Mouse (Mus musculus): Measurements from ENCODE around the gene Grip1.
A peak's percentile ranks its signal among the peaks of the same experiment; 100 is the strongest.

The Grip1 gene

DNA sequence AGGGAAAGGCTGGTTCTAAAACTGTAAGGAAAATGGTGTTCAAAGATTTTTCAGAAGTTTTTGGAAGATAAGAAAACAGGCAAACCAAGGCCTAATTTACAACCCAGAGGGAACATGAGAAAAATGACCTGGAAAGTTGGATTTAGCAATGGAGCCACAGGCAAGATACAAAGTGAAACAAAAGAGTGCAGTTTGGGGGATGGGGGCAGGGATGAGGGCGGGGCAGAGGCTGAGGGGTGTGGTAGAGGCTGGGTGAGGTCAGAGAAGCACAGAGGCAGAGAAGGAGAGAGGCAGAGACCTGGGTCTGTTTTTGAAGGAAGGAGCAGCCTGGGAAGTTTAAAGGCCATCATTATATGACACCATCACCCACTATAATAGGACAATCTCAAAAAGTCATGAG, 377.5 kb downstream of the Grip1 start:
- no peak for DNase-seq (ENCODE audit: inconsistent ontology term)

- DNase-seq (ENCODE audit: inconsistent ontology term) = no peak
Measured at GRCm38 (mm10) chr10:119833334-119833733, 379.7 kb downstream of the Grip1 start.

DNA sequence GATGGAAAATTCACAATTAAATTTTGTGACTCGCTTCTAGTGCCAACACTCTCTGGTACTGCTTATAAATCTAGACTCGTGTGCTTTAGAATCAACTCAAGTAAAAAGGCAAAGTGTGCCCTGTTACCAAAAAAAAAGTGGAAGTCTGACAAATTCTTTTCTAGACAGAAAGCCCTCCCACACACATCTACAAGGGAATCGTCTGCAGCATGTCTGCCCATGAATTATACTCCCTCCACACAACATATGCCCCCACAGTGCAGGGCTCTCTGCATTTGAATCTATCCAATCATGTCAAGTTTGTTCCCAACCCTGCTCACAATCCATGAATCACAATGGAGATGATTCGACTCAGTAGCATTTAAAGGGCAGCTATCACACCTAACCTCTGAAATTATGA, 380.5 kb downstream of the Grip1 start:
- no peak for DNase-seq (ENCODE audit: inconsistent ontology term)

GRCm38 (mm10) chr10:119839645-119840044, 386.0 kb downstream of the Grip1 start:
- no peak for DNase-seq (ENCODE audit: inconsistent ontology term)

GRCm38 (mm10) chr10:119842004-119842403, 388.4 kb downstream of the Grip1 start:
- no peak for DNase-seq (ENCODE audit: inconsistent ontology term)

DNA sequence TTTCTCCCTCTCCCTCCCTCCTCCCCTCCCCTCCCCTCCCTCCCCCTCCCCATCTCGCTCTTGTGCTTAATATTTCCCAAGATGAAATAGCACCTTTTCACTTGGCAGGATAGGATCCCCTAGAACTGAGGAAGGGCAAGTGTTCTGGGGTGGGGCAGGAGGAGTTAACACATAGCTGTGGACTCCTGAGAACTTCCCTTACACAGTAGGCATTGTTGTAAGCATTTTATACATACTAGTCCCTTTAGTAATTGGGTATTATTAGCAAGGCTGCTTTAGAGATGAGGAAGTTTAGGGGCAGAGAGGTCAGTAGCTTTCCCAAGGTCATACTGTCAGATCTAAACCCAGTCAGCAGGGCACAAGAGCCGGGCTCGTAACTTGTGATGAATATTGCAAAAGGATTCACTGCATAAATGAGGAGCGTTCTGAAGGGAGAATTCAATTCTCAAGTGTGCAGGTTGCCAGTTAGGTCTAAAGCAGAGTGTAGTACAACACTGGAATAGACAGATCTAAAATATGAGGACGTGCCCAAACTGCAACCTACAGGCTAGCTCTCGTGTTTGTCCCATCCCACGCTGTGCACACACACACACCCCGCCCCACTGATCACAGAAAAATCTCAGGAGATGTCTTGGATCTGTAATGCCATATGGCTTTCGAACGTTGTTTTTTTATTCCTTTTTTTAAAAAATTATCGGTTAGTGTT, 392.2 kb downstream of the Grip1 start:
- DNase-seq (ENCODE audit: inconsistent ontology term) = no peak

GRCm38 (mm10) chr10:119851594-119851993, 398.0 kb downstream of the Grip1 start:
- no peak for DNase-seq (ENCODE audit: inconsistent ontology term)

- DNase-seq (ENCODE audit: inconsistent ontology term) = no peak
Measured at GRCm38 (mm10) chr10:119852582-119853135, 399.0 kb downstream of the Grip1 start.

- no peak for DNase-seq (ENCODE audit: inconsistent ontology term)
Measured at GRCm38 (mm10) chr10:119867726-119868125, 414.1 kb downstream of the Grip1 start.

- no peak for DNase-seq (ENCODE audit: inconsistent ontology term)
Measured at GRCm38 (mm10) chr10:119868995-119869579, 415.5 kb downstream of the Grip1 start.

GRCm38 (mm10) chr10:119876721-119877120, 423.1 kb downstream of the Grip1 start:
- peak; percentile 35 for DNase-seq (ENCODE audit: inconsistent ontology term)

GRCm38 (mm10) chr10:119878331-119878730, 424.7 kb downstream of the Grip1 start:
- peak; percentile 13 for DNase-seq (ENCODE audit: inconsistent ontology term)

DNA sequence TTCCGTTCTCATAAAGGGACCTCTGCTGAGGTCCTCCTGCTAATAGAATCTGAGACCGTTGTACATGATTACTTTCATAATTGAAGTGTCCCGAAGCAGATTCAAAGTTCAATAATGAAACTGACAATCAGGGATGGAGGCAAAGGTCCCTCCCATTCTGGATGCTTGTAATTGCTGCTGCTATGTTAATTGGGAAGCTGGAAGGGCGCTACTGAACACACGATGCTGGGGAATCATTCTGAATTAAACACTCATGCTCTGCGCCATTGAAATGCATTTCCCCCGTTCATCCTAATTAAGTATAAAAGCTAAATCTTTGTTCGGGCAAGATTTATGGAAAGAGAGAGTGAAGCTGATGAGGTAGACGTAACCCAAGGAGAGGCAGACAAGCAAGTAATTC, 431.0 kb downstream of the Grip1 start:
- DNase-seq (ENCODE audit: inconsistent ontology term) = peak; percentile 65

DNA sequence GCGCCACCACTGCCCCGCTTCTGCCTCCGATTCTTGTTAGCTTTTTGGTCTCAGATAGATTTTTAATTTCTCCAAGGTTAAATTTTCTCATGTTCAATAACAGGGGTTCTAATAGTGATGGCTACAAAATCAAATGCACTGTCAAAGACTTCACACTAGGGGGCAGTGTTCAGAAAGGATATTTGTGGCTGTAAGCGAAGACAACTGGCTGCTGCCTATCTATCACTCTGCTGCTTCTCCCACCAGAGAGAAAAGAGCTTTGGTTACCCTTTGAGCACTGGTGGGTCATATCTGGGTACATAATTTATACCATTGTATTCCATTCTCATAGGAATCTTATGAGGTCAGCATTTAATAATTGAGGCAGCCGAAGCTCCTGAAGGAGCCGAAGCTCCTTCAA, 431.9 kb downstream of the Grip1 start:
- DNase-seq (ENCODE audit: inconsistent ontology term) = no peak

DNA sequence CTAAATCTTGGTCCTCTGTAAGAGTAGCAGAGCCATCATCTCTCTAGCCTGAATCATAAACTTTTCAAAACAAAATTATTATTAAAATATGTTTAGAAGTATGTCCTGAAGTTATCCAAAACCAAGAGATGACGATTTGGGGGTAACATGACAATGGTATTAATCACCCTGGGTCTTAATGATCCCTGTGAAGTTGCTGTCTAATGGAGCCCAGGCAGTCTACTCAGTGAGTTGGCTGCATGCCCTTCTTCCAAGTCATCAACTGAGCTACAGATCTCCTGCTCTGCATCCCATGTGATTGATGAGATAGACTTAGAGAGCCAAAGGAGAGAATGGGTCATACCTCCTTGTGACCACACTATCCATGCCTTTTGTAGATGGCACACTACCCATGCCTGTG, 433.1 kb downstream of the Grip1 start:
- DNase-seq (ENCODE audit: inconsistent ontology term) = peak; percentile 26

DNA sequence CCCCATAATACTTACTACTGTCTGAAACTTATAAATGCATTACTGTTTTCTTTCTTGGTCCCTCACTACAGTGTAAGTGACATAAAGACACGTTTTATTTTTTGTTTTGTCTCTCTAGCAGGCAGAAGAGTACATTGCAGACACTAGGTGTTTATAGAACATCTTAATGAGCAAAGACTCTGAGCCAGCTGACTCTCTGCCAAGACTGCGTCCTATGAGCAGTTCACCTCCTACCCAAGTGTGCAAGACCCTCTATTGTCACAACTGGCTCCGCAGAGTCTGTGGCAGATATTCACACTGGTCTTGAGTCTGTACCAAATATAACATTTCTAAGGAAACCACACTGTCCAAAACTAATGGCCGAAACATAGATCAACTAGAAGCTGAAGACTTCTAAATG, 449.1 kb downstream of the Grip1 start:
- DNase-seq (ENCODE audit: inconsistent ontology term) = no peak

GRCm38 (mm10) chr10:119906869-119907268, 453.2 kb downstream of the Grip1 start:
- DNase-seq (ENCODE audit: inconsistent ontology term) = no peak

DNA sequence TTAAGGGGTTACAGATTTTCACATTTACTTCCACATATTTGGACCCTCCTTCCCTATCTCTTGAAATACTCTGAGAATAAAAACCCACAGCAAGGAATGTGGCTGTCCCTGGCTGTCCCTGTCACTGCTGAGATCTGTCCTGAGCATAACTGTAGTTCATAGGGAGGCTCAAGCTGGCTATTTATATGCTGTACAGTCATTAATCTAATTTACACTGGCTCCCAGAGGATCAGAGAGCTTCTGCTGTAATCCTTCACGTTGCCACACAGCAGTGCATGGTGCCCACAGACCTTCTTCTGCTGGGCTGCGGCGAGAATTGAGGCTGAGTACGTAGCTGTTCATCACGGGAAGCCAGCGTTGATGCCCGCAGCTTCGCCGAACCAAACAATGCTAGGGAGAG, 464.4 kb downstream of the Grip1 start:
- DNase-seq (ENCODE audit: inconsistent ontology term) = no peak

DNA sequence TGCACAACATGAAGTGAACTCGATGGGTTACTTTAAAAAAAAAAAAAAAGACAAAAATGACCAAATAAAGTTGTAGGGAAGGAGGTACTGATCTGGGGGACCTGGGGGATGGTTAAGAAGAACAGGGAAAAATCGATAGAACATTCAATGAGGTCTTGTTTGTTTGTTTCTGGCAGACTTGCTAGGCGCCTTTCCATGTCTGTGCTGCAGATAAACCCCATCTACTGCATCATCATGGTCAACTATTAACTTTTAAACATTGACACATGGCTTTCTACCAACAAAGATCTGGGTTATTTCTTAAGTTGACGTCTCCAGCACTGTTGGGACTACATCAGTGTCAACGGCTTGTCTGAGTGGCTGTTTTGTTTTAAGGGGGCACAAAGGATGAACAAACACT, 474.3 kb downstream of the Grip1 start:
- no peak for DNase-seq (ENCODE audit: inconsistent ontology term)

DNA sequence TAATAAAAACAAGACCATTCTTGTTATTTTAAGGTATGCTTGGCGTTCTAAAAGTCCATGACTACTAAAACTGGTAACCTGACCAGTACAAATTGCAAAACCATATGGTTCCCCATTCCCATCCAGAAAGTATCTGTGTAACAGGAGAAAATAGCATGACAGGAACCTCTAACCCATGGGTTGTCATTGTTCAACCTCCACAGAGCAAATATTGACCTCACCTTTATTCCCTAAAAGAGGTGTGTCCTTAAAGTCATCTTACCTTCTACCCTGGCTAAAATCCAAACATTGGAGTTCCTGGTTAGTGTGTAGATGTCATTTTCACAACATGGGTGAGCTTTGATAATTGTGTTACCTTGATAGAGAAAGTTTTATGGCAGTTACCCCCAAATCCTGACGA, 475.3 kb downstream of the Grip1 start:
- no peak for DNase-seq (ENCODE audit: inconsistent ontology term)

DNA sequence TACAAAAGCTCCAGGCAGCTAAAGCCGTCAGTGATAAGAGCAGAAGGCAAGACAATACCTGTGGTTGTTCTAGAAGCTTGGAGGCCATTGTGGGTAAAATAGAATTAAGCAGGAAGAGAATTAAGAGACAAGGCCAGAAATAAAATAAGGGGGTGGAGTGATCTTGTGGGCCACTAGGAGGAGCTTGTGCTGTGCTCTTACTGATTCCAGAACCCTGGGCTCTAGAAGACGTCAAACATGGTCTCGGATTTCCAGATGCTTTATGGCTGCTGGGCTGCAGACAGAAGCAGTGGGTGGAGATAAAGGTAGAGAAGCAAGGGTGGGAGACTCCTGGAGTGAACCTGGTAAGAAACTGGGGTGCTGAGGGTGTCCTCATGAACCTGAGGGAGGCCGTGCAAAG, 479.2 kb downstream of the Grip1 start:
- DNase-seq (ENCODE audit: inconsistent ontology term) = no peak

DNA sequence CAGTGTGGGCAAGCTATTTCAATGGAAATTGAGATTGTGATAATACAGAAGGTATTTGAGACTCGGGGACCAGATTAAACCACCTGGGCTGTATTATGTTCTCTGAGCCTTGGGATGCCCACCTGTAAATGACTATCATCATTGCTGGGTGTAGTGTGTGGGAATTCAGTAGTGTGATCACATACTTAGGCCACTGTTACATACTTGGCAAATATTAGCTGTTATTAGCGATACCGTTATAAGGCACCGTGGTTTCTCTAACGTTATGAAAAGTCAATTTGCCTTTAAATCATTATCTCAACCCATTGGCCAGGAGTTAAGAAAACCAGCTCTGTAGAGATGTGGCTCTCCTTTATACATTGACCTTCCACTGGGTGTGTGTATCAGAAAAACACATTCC, 479.7 kb downstream of the Grip1 start:
- DNase-seq (ENCODE audit: inconsistent ontology term) = no peak

- no peak for DNase-seq (ENCODE audit: inconsistent ontology term)
Measured at GRCm38 (mm10) chr10:119935231-119935630, 481.6 kb downstream of the Grip1 start.
